Mouse (Mus musculus) left cerebral cortex, adult 8-10 months (tissue): ENCODE measurements around the gene Arhgap10. TPM values are rescaled to one million over a fixed set of nuclear protein-coding genes. Genes with fewer than 3 reads are reported as not detected.

Experiments
- DNase-seq, 2 experiments: peaks; one replicate each; pipeline ENCODE4 v3.0.0; 2022; ENCODE audit warnings: low spot score in 2 of 2
- total RNA-seq, 4 experiments: library from RNA; stranded (reverse); gene quantifications; 2 replicates each; pipeline ENCODE4 v1.2.4; 2022

Arhgap10 gene
- total RNA-seq, 4 experiments from 2014 or later: 41.5 to 46.8 (median 43.3) TPM

DNA sequence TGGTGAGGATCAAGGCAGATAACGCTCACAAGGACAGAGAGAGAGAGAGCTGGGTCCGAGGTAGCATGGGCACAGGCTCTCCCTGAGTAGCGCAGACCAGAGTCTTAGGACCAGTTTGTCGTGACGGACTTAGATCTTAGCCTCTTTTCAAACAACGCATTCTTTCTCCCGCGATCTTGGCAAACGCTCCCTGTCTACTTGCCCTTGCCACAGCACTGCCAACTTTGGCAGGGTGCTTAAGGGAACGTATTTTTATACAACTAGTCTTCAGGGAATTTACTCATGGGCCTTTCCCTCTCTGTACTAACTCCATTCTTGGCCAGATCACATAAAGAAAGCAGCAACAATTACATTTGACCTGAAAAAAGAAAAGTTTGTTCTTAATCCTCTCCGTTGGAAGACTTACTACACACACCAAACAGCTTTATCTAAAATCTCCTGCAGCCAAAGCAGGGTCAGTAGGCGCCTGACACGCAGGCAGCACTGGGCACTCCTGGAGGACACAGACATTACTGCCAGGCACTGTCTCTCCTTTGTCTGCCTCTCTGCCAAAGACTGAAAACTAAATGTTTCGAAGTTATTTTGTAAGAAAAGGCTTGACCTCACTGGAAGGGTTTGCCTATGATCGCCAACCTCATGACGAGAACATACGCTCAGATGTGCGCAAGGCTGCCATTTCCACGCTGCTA lies 109.1 kb downstream of the Arhgap10 start:
- DNase-seq: no peak

DNA sequence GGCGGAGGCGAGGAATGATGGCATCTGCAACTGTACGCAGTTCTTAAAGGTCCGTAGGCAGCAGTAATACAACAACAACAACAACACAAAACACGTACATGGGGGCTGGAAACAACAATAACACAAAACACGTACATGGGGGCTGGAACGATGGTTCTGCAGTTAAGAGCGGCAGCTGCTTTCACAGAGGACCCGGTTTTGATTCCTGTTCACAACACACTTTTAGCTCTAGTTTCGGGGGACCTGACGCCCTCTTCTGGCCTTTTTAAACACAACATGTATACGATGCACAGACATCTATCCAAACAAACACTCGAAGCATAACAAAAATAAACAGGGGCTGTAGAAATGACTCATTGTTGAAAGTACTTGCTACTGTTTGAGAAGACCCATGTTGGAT lies 110.9 kb downstream of the Arhgap10 start:
- no peak for DNase-seq

GRCm38 (mm10) chr8:77406444-77406843 lies 111.3 kb downstream of the Arhgap10 start:
- no peak for DNase-seq

- no peak for DNase-seq
Measured at GRCm38 (mm10) chr8:77404017-77404416, 113.7 kb downstream of the Arhgap10 start.

GRCm38 (mm10) chr8:77401934-77402333 lies 115.8 kb downstream of the Arhgap10 start:
- DNase-seq: no peak

DNA sequence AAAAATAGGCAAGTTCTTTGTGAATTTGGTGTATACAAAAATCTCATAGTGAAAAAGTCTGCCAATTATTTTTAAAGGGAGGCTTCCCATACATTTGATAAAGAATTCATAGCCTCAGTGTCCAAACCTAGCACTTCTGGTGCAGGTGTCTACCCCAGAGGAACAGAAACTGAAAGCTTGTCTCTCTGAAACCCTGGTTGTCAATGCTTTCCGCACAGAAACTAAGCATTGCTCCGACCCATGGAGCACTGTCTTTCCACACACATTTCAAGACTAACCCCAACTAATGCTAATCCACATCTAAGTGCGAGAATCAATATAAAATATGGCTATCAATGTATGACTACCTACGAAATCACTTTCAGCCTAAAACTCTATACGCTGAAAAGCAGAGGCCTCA lies 116.6 kb downstream of the Arhgap10 start:
- no peak for DNase-seq

DNA sequence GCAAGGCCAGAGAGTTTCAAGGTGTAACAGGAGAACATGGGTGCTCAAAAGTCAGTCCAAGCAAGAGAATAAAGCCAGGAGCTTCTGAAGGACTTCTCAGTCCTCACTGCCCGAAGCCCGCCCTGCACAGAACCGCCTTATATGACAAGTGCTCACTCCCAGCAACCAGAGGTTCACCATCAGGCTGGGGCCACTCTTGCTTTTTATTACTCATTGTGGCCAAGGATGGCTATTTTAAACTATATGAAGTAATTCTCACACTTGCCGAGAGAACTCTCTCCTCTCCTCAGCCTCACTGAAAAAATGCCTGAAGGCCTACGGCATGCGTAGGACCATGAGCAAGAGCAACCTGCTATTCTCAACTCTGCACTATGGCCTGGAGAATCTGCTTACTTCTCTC lies 133.7 kb downstream of the Arhgap10 start:
- DNase-seq: no peak

DNA sequence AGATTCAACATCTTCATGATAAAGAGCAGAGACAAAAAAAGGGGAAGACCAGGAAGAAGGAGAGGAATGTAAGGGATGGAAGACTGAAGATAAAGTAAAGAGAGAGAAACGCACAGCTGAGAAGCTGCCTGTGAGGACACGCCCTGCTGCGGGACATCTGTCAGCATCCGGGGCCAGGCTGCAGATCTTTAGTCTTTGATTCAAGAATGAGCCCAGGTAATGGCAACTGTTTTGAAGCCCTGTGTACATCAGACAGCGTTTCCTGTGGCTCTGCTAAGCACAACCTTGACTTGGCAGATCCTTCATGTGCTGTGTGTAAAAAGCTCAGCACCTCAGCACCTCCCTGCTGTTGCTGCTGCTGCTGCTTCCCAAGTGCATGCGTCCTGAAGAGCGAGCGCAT lies 134.1 kb downstream of the Arhgap10 start:
- DNase-seq: no peak

DNA sequence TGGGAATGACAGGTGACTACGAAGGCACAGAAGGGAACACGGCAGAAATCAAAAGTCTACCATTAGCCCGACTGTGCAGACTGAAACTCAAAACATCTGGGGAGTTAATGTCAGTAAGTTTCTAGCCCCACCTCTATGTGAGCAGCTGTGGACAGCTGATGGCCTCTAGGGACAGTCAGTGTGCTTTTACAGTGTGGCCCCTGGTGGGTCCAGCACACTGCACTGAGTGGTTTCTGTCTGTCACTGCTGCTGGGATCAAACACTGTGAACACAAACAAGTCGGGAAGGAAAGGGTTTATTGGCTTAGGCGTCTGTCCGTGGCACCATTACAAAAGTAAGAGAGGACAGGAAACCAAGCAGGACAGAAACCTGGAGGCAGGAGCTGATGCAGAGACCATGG lies 136.9 kb downstream of the Arhgap10 start:
- no peak for DNase-seq

DNA sequence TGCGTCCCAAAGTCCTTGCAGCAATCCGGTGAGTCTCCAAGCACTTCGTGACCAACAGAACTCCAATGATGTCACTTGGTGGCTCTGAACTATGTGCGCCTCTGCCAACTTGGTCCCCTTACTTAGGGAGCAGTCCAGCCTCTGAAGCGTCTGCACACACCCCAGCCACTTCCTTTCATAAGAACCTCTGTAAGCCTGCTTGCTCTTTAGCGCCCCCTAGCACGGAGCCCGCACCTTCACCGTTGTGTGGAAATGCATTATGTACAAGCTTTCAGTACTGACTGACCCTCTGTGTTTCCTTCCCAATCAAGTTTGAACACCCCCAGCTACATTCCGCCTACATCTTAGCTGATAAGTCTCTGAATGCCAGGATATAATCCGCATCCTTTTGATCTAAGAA lies 138.5 kb downstream of the Arhgap10 start:
- DNase-seq: no peak

DNA sequence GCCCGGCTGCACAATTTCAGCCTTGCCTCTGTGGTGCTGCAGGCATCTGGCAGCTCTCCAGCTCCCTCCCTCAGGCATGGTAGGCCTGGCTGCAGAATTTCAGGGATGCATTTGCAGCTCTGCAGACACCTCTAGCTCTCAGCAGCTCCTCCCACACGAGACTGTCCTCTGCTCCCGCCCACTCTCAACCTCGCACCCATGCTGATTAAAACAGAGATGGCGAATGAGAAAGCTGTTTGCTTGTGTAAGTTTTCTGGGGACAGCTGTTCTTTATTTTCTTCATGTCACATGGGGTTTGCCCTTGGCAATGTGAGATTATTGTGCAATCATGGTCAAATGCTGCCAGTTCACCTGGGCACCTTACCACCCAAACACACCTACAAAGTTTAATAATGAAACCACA lies 141.3 kb downstream of the Arhgap10 start:
- peak; percentile 25 to 74 for DNase-seq

GRCm38 (mm10) chr8:77375999-77376398 lies 141.8 kb downstream of the Arhgap10 start:
- no peak for DNase-seq

- no peak for DNase-seq
Measured at GRCm38 (mm10) chr8:77371006-77371405, 146.7 kb downstream of the Arhgap10 start.

DNA sequence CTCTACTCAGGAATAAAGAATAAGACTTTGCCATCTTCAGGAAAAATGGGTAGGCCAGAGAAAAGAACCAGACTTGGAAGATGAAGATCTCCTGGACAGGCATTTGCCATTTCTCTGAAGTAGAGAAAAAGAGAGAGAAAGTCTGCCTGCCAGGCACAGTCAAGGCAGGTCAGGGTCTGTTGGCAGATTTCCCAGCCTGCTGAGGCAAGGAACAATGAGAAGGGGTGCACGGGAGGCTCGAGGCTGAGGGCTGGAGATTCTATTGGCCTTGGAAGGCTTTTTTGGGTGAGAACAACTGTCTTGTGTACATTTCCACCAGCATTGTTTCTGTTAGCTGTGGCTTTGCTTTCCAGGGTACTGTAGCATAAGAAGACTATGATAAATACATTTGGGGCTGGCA lies 147.4 kb downstream of the Arhgap10 start:
- no peak for DNase-seq

- no peak for DNase-seq
Measured at GRCm38 (mm10) chr8:77369671-77370070, 148.1 kb downstream of the Arhgap10 start.

DNA sequence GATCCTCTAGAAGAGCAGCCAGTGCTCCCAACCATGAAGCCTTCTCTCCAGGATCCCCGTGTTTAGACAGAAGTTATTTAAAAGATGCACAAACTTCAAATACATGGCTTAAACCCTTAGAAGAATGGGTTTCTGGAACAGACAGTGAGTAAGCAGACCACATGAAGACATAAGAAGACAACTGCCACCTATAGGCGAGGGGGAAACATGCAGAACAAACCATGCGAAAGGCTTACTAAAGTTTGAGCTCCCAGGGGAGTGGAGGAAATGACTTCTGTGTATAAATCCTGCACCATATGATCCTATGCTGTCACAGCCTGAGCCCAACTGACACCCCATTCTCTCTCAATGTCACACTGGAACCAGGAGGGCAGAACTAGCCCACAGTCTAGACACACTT lies 150.7 kb downstream of the Arhgap10 start:
- DNase-seq: no peak

DNA sequence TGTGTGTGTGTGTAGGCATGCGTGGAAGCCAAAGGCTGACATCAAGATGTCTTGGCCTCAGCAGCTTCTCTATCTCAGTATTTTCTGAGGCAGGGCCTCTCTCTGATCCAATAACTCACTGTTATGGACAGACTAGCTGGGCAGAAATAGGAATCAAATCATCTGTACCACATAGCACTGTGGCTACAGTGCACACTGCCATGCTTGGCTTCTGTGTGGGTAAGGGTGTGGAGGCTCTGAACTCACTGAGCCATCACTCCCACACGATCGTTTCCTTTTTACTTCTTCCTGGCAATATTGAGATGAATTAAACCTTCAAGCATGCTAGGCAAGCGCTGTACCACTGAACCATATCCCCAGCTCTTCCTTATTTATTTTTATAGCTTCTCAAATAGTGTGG lies 151.3 kb downstream of the Arhgap10 start:
- no peak for DNase-seq

- DNase-seq: no peak
Measured at GRCm38 (mm10) chr8:77365990-77366389, 151.8 kb downstream of the Arhgap10 start.

DNA sequence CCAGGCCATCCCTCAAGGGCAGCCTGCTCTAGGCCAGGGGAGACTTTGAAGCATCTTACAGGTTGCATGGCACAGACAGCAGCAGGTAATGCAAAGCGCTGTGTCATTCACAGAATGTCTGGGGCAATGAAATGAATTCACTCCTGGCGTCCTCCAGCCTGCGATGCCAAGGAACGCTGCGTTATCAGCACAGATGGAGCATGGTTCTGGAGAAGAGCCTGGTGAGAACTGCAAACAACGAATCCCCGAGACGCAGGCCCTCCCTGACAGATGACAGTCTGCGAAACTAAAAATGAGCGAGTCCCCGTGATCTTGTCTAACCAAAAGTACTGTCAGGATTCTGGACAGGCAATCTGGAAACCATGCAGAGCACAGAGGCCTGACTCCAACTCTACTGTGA lies 153.3 kb downstream of the Arhgap10 start:
- peak; percentile 25 to 54 for DNase-seq

- DNase-seq: no peak
Measured at GRCm38 (mm10) chr8:77360853-77361252, 156.9 kb downstream of the Arhgap10 start.

- DNase-seq: no peak
Measured at GRCm38 (mm10) chr8:77360423-77360822, 157.3 kb downstream of the Arhgap10 start.

- DNase-seq: no peak
Measured at GRCm38 (mm10) chr8:77357126-77357525, 160.6 kb downstream of the Arhgap10 start.

- no peak for DNase-seq
Measured at GRCm38 (mm10) chr8:77355344-77355743, 162.4 kb downstream of the Arhgap10 start.

DNA sequence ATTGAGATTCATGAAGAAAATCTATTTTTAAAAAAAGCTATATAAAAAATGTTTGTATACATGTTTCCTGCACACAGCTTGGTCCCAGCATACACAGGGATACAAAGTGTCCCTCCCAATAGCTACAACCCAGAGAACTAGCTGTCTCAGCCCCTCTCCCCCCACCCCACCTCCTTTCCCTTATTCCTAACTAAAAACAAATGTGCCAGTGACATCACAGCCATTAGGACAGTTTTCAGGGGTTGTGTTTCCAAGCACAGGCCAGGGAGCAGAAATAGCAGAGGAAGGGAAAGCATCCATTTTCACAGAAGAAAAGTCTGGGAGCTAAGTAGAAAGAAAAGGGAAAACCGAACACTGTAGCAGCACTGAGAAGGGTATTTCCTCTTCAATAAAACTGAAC lies 163.6 kb downstream of the Arhgap10 start:
- no peak for DNase-seq
